18 mouse cellular contexts compared by ENCODE assay signal in genomic region chr14:101771756-101772155, GRCm38 (mm10). TPM values are rescaled to one million over a fixed set of nuclear protein-coding genes. Genes with fewer than 3 reads are reported as not detected.
"Had no signal": no experiment of that assay in that cellular context is flagged by ENCODE, and none has a peak within 500 bp of the region (broad histone marks: within the 10 kb centered on the region; RNA-seq: fewer than 3 reads in every experiment).

No protein-coding gene starts in this region.

- H3K27ac ChIP-seq: neural tube, embryonic 15.5 days; stomach, embryonic 15.5 days; stomach, postnatal 0 days had no signal

- DNase-seq: retina, postnatal 1 day; right cerebral cortex, adult 18-20 months; right cerebral cortex, postnatal 14 days; right cerebral cortex, postnatal 25 days; right cerebral cortex, postnatal 4 days; spleen, adult 18-20 months; thymus, adult 18-20 months; thymus, adult 2 months; thymus, postnatal 14 days; thymus, postnatal 25 days; thymus, postnatal 36 days; thymus, postnatal 4 days had no signal

- H3K27me3 ChIP-seq: neural tube, embryonic 15.5 days; stomach, embryonic 15.5 days had no signal

- H3K9ac ChIP-seq: neural tube, embryonic 15.5 days; stomach, embryonic 15.5 days had no signal

- H3K9me3 ChIP-seq: neural tube, embryonic 15.5 days; stomach, embryonic 15.5 days had no signal

- H3K4me3 ChIP-seq: neural tube, embryonic 15.5 days; stomach, embryonic 15.5 days had no signal

- H3K36me3 ChIP-seq: neural tube, embryonic 15.5 days; stomach, embryonic 15.5 days had no signal

- H3K4me2 ChIP-seq: neural tube, embryonic 15.5 days; stomach, embryonic 15.5 days had no signal

- H3K4me1 ChIP-seq: neural tube, embryonic 15.5 days; stomach, embryonic 15.5 days had no signal

RNA-seq across cellular contexts. Expression of gene Gm9922, which starts 42.1 kb away (rescaled TPM):
- total RNA-seq: neutrophil, adult 5-6 weeks had no signal
- polyA plus RNA-seq: neural tube, embryonic 14.5 days; testis, adult 2 months had no signal
